Mouse (Mus musculus) left cerebral cortex, postnatal 10 days (tissue): ENCODE results near the gene Gucy2d. TPM values are rescaled to one million over a fixed set of nuclear protein-coding genes. Genes with fewer than 3 reads are reported as not detected.

Experiments used
- DNase-seq, 2 experiments: peaks; one replicate each; pipeline ENCODE4 v3.0.0; 2021 to 2022; ENCODE audit warnings: low spot score in 2 of 2, mixed read lengths in 1 of 2; ENCODE audit errors: extremely low spot score in 1 of 2
- intact Hi-C: fragments of 180-260 bp; cut with DNase I; formaldehyde crosslinking; loops from one replicate; pipeline ENCODE4 v1.15.1; 2025
- total RNA-seq, 2 experiments: library from RNA; stranded (reverse); gene quantifications; 2 replicates each; pipeline ENCODE4 v1.2.3; 2021

Gene Gucy2d
- total RNA-seq, 2 experiments from 2014 or later = not detected

- intact Hi-C loops = no loop called here
Measured at GRCm38 (mm10) chr7:98501078-98501477, 60.9 kb downstream of the Gucy2d start.

GRCm38 (mm10) chr7:98502921-98503320, 62.7 kb downstream of the Gucy2d start:
- DNase-seq = no peak
- intact Hi-C loops = no loop called here

More at GRCm38 (mm10) chr7:98501078-98501477, 60.9 kb downstream of the Gucy2d start:
- no peak for DNase-seq

- intact Hi-C loops = no loop called here
Measured at GRCm38 (mm10) chr7:98503951-98504647, 63.9 kb downstream of the Gucy2d start.

GRCm38 (mm10) chr7:98504726-98505314, 64.6 kb downstream of the Gucy2d start:
- intact Hi-C loops = no loop called here

More at GRCm38 (mm10) chr7:98503951-98504647, 63.9 kb downstream of the Gucy2d start:
- DNase-seq = peak in 1 of 2 experiments; percentile 82

GRCm38 (mm10) chr7:98505664-98506063, 65.4 kb downstream of the Gucy2d start:
- intact Hi-C loops = no loop called here
- DNase-seq = no peak

More at GRCm38 (mm10) chr7:98504726-98505314, 64.6 kb downstream of the Gucy2d start:
- DNase-seq = no peak

GRCm38 (mm10) chr7:98510961-98511958, 71.0 kb downstream of the Gucy2d start:
- no peak for DNase-seq
- intact Hi-C loops = no loop called here

- intact Hi-C loops = no loop called here
- DNase-seq = no peak
Measured at GRCm38 (mm10) chr7:98513251-98513650, 73.0 kb downstream of the Gucy2d start.

GRCm38 (mm10) chr7:98522576-98522975, 82.4 kb downstream of the Gucy2d start:
- intact Hi-C loops = no loop called here
- no peak for DNase-seq

- DNase-seq = peak in 1 of 2 experiments; percentile 57
- intact Hi-C loops = no loop called here
Measured at GRCm38 (mm10) chr7:98523070-98523812, 83.0 kb downstream of the Gucy2d start.

GRCm38 (mm10) chr7:98523813-98524361, 83.7 kb downstream of the Gucy2d start:
- peak; percentile 56 to 85 for DNase-seq
- intact Hi-C loops = no loop called here

GRCm38 (mm10) chr7:98524401-98524800, 84.2 kb downstream of the Gucy2d start:
- no peak for DNase-seq
- intact Hi-C loops = no loop called here

GRCm38 (mm10) chr7:98524869-98525699, 84.9 kb downstream of the Gucy2d start:
- no peak for DNase-seq
- intact Hi-C loops = no loop called here

Other genes starting within 250 kb of the Gucy2d start
- gene B3gnt6, start 240.9 kb upstream of the Gucy2d start, total RNA-seq = under 1 TPM; 0.24 to 0.28 TPM
- gene Acer3, start 119.2 kb upstream of the Gucy2d start, total RNA-seq = 10 to 100 TPM; 14.5 to 16.1 TPM
- 1 to 10 TPM; 4.2 to 5.5 TPM for gene Tsku, start 79.1 kb upstream of the Gucy2d start, total RNA-seq
- 1 to 10 TPM; 2.8 to 4.3 TPM for gene Lrrc32, start 48.9 kb downstream of the Gucy2d start, total RNA-seq
- 10 to 100 TPM; 57.1 to 57.2 TPM for gene Emsy, start 216.4 kb downstream of the Gucy2d start, total RNA-seq